Mouse (Mus musculus): ENCODE results near the gene Ccdc146. TPM values are rescaled to one million over a fixed set of nuclear protein-coding genes. Genes with fewer than 3 reads are reported as not detected.

The Ccdc146 gene
- polyA plus RNA-seq, 1 experiment from 2014 or later = 0.50 TPM

- WGBS = 91% methylated on average over 12 of the region's 12 CpGs
- no peak for ATAC-seq
- no peak overlapping the region for H3K4me3 ChIP-seq
- H3K9me3 ChIP-seq (replicated peaks) = no peaks in the 10 kb centered on the region
- no peak overlapping the region for H3K9ac ChIP-seq
- H3K4me1 ChIP-seq = no peaks in the 10 kb centered on the region
- H3K27me3 ChIP-seq = no peaks in the 10 kb centered on the region
- no peak overlapping the region for H3K27ac ChIP-seq
- H3K36me3 ChIP-seq (ENCODE audit: poor library complexity, severe bottlenecking) = no peaks in the 10 kb centered on the region
- no peak overlapping the region for H3K4me2 ChIP-seq
Observed at GRCm38 (mm10) chr5:21254731-21255525, 169.5 kb downstream of the Ccdc146 start.

DNA sequence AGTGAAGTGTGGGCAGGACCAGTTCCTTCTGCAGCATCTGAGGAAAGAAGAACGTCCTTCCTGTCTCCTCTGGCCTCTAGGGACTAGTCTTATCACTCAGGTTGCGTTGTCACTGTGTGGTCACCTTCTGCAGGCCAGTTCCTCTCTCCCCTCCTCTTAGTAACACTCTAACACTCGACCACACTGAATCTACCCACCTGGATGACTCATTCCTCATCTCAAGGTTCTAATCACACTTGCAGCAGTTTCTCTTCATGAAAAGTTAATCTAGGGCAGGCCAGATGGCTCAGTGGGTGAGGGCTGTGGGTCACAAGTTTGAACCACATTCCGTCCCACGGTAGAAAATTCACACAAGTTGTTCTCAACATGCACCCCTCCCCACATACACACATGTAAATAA is 175.6 kb downstream of the Ccdc146 start:
- Histone ChIP-seq H3K4me2 (no peak overlapping the region), H3K9ac (no peak overlapping the region)
- ATAC-seq = no peak

GRCm38 (mm10) chr5:21247916-21248315 is 176.6 kb downstream of the Ccdc146 start:
- WGBS = 95% methylated on average over 2 of the region's 2 CpGs
- Histone ChIP-seq H3K4me2 (no peak overlapping the region), H3K36me3 (ENCODE audit: poor library complexity, severe bottlenecking) (no peaks in the 10 kb centered on the region), H3K9me3 (replicated peaks) (no peaks in the 10 kb centered on the region), H3K9ac (no peak overlapping the region), H3K4me1 (no peaks in the 10 kb centered on the region), H3K4me3 (no peak overlapping the region), H3K27ac (no peak overlapping the region), H3K27me3 (no peaks in the 10 kb centered on the region)
- no peak for ATAC-seq

More for the DNA sequence above, 175.6 kb downstream of the Ccdc146 start:
- WGBS = 78% methylated on average over 5 of the region's 5 CpGs
- no peaks in the 10 kb centered on the region for H3K9me3 ChIP-seq (replicated peaks)
- H3K36me3 ChIP-seq (ENCODE audit: poor library complexity, severe bottlenecking) = no peaks in the 10 kb centered on the region
- no peaks in the 10 kb centered on the region for H3K27me3 ChIP-seq
- H3K27ac ChIP-seq = no peak overlapping the region
- H3K4me1 ChIP-seq = no peaks in the 10 kb centered on the region
- no peak overlapping the region for H3K4me3 ChIP-seq

DNA sequence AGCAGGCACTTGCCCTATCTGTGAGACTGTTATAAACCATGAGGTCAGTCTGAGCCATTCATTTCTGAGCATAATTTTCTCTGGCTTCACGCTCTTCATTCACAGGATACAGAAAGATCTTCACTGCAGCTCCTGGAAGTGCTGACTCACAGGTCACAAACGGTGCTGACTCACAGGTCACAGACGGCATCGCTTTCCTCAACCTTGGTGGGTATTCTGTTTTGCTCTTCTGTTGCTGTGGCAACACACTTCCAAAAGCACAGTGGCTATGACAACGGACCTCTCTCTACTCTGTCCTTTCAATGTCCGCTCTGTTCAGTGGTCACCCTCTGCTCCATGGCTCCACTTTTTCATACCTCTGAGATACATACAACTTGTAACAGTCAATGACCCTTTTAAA is 177.7 kb downstream of the Ccdc146 start:
- ATAC-seq = no peak
- H3K27ac ChIP-seq = no peak overlapping the region
- 81% methylated on average over 6 of the region's 6 CpGs for WGBS
- H3K36me3 ChIP-seq (ENCODE audit: poor library complexity, severe bottlenecking) = no peaks in the 10 kb centered on the region
- no peaks in the 10 kb centered on the region for H3K27me3 ChIP-seq
- no peaks in the 10 kb centered on the region for H3K9me3 ChIP-seq (replicated peaks)
- H3K4me1 ChIP-seq = no peaks in the 10 kb centered on the region
- H3K4me3 ChIP-seq = no peak overlapping the region
- no peak overlapping the region for H3K4me2 ChIP-seq
- H3K9ac ChIP-seq = no peak overlapping the region

DNA sequence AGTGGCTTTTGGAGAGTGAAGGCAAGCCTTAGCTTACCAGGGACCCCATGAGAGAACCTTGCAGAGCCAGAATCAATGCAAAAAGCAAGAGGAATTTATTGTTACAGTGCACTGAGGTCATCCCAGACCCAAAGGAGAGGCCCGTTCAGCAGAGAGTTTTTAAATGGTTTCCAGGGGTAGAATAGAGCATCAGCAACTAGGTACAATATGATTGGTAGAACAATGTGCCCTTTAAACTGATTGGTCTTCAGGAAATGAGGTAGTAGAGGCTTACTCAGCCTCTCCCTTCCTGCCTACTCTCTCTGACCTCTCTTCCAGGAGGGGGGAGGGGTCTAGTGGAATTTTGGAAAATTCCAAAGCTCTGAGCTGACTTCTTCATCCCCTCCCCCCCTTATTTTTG is 179.2 kb downstream of the Ccdc146 start:
- WGBS = 84% methylated on average over 1 of the region's 1 CpGs
- Histone ChIP-seq H3K4me1 (no peaks in the 10 kb centered on the region), H3K36me3 (ENCODE audit: poor library complexity, severe bottlenecking) (no peaks in the 10 kb centered on the region), H3K27ac (no peak overlapping the region), H3K4me2 (no peak overlapping the region), H3K27me3 (no peaks in the 10 kb centered on the region), H3K9ac (no peak overlapping the region), H3K4me3 (no peak overlapping the region), H3K9me3 (replicated peaks) (no peaks in the 10 kb centered on the region)
- ATAC-seq = no peak

GRCm38 (mm10) chr5:21244575-21244974 is 179.9 kb downstream of the Ccdc146 start:
- Histone ChIP-seq H3K4me2 (no peak overlapping the region), H3K4me3 (no peak overlapping the region), H3K9ac (no peak overlapping the region), H3K9me3 (replicated peaks) (no peaks in the 10 kb centered on the region), H3K4me1 (no peaks in the 10 kb centered on the region), H3K27ac (no peak overlapping the region), H3K36me3 (ENCODE audit: poor library complexity, severe bottlenecking) (no peaks in the 10 kb centered on the region), H3K27me3 (no peaks in the 10 kb centered on the region)
- no peak for ATAC-seq
- 96% methylated on average over 1 of the region's 1 CpGs for WGBS

Other genes starting within 250 kb of the Ccdc146 start
- 5.0 and 6.5 TPM in 2 replicates for gene Gsap, start 238.4 kb downstream of the Ccdc146 start, polyA plus RNA-seq (2015; fragmentation: Nextera tagmentation; extraction: Ambion mirVana)
- gene Fgl2, start 52.0 kb downstream of the Ccdc146 start, polyA plus RNA-seq (2015; fragmentation: Nextera tagmentation; extraction: Ambion mirVana) = 0.89 and 1.3 TPM in 2 replicates
- 3.8 and 4.4 TPM in 2 replicates for gene Fam185a, start 281 bp upstream of the Ccdc146 start, polyA plus RNA-seq (2015; fragmentation: Nextera tagmentation; extraction: Ambion mirVana)
- 3.9 TPM in 2 replicates for gene Lrrc17, start 118.9 kb upstream of the Ccdc146 start, polyA plus RNA-seq (2015; fragmentation: Nextera tagmentation; extraction: Ambion mirVana)
- gene Fbxl13, start 221.0 kb upstream of the Ccdc146 start, polyA plus RNA-seq (2015; fragmentation: Nextera tagmentation; extraction: Ambion mirVana) = 0.09 and 0.29 TPM in 2 replicates
- 82.1 and 84.1 TPM in 2 replicates for gene Armc10, start 221.1 kb upstream of the Ccdc146 start, polyA plus RNA-seq (2015; fragmentation: Nextera tagmentation; extraction: Ambion mirVana)

All from forebrain, embryonic 13.5 days (tissue).